Mouse (Mus musculus) kidney, embryonic 15.5 days (tissue): ENCODE data around the gene Higd1a. TPM values are rescaled to one million over a fixed set of nuclear protein-coding genes. Genes with fewer than 3 reads are reported as not detected.

ENCODE experiments used
- ATAC-seq: fragments of 200-750 bp; cut with Nextera tagmentation; replicated peaks from 2 replicates; pipeline ENCODE4 v1.8.0; 2017; ENCODE audit warnings: moderate TSS enrichment; ENCODE audit not compliant: low FRiP score
- H3K27ac ChIP-seq: fragments of 300-500 bp; sonication (generic); 2 replicates; pipeline ENCODE4 v1.5.1; 2015; ENCODE audit warnings: mild to moderate bottlenecking, inconsistent platforms
- H3K27me3 ChIP-seq: fragments of 300-500 bp; sonication (generic); 2 replicates; pipeline ENCODE4 v1.6.1; 2015; ENCODE audit warnings: inconsistent platforms
- H3K36me3 ChIP-seq: fragments of 300-500 bp; sonication (generic); 2 replicates; pipeline ENCODE4 v1.6.1; 2015; ENCODE audit warnings: inconsistent platforms
- H3K4me1 ChIP-seq: fragments of 300-500 bp; sonication (generic); 2 replicates; pipeline ENCODE4 v1.6.1; 2015; ENCODE audit warnings: inconsistent platforms
- H3K4me2 ChIP-seq: fragments of 300-500 bp; sonication (generic); 2 replicates; pipeline ENCODE4 v1.6.1; 2015; ENCODE audit warnings: moderate library complexity, mild to moderate bottlenecking, inconsistent platforms
- H3K4me3 ChIP-seq: fragments of 300-500 bp; sonication (generic); replicated peaks from 2 replicates; pipeline ENCODE4 v1.5.1; 2015; ENCODE audit warnings: mild to moderate bottlenecking, inconsistent platforms
- H3K9ac ChIP-seq: fragments of 300-500 bp; sonication (generic); 2 replicates; pipeline ENCODE4 v1.6.1; 2015; ENCODE audit warnings: mild to moderate bottlenecking, inconsistent platforms
- H3K9me3 ChIP-seq: fragments of 300-500 bp; sonication (generic); replicated peaks from 2 replicates; pipeline ENCODE4 v1.6.1; 2016; ENCODE audit warnings: inconsistent platforms
- WGBS: fragments of 180-500 bp; shearing (Covaris S2); methylation state at CpG from one replicate; pipeline ENCODE4 v1.1.7; 2015; ENCODE audit warnings: mixed read lengths; 5-methylcytosine and 5-hydroxymethylcytosine counted together
- polyA plus RNA-seq: library from polyadenylated mRNA; unstranded; fragments of >200 nt; fragmentation: Nextera tagmentation; extraction: Ambion mirVana; gene quantifications from 2 replicates; pipeline ENCODE4 v1.2.1, GENCODE M21; 2015

Gene Higd1a
- polyA plus RNA-seq, 1 experiment from 2014 or later = 151 TPM

DNA sequence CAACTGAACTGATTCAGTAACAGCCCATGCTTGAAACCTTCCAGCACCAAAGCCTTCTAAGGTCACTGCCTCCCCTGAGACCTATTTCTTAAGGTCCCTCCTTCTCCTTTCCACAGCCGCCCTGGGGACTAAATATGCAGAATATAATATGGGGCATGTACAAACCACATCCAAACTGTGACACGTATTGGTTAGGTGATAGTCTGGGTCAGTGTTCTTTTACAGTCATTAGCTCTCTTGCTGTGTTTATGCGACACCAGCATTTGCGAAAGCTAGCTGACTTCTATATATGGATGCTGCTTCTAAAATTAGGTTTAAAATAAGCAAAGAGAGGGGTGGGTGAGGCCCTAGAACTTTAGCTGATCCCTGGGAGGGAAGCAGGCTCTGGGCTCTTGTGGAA, 38.7 kb upstream of the Higd1a start:
- Histone ChIP-seq H3K36me3 (no peaks in the 10 kb centered on the region), H3K4me3 (no peak overlapping the region), H3K27ac (no peak overlapping the region), H3K4me2 (no peak overlapping the region), H3K9ac (no peak overlapping the region), H3K4me1 (peaks cover 11% of the 10 kb centered on the region; the same call in 1 of the 2 replicates), H3K27me3 (no peaks in the 10 kb centered on the region), H3K9me3 (no peaks in the 10 kb centered on the region)
- ATAC-seq = no peak
- 66% methylated on average over 4 of the region's 4 CpGs for WGBS

DNA sequence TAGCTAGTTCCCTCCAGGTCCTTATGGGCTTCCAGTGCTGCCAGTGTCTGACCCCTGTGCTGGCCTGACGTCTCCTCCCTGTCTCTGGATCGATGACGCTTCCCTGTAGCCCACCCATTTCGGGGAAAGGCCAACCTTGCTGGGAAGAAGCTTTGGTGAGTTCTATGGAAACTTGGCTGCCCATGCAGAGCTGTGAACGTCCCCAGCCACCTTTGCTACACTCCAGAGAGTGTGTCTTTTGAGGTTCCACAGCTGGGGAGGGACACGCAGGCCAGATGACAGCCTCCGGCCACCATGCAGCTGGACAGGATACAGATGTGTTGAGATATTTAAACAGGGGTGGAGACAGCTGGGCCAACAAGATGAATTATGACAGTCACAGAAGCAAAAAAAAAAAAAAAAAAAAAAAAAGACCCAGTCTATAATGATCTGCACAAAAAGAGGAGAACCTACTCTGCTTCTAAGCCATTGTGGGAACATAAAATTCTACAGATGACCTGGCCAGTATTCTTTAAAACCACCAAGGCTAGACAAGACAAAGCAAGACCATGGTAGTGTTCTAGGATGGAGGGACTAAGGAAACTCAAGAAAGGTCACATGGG, 37.3 kb upstream of the Higd1a start:
- no peaks in the 10 kb centered on the region for H3K36me3 ChIP-seq
- no peak overlapping the region for H3K9ac ChIP-seq
- H3K4me1 ChIP-seq = peaks cover 18% of the 10 kb centered on the region
- H3K4me2 ChIP-seq = no peak overlapping the region
- H3K27me3 ChIP-seq = no peaks in the 10 kb centered on the region
- no peaks in the 10 kb centered on the region for H3K9me3 ChIP-seq
- H3K4me3 ChIP-seq = no peak overlapping the region
- ATAC-seq = no peak
- H3K27ac ChIP-seq = no peak overlapping the region
- 52% methylated on average over 7 of the region's 7 CpGs for WGBS

DNA sequence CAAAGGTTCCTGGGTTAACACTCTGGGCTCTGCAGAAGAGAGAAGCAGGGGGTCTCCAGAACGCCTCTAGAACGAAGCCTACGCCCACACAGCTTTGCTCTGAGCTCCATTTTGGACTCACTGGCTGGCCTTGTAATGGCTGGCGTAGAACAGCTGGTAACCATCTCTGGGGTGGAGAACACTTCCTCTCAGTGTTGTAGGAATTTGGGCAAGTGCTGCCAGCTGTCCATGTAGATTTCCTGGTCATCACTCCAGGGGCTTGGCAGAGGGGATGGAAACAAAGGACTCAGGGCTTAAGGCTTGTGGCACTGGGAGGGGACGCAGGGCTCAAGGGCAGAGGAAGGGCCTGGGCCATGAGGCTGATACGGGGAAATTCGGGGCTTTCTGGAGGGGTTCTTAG, 36.3 kb upstream of the Higd1a start:
- ATAC-seq = no peak
- Histone ChIP-seq H3K4me3 (no peak overlapping the region), H3K27me3 (no peaks in the 10 kb centered on the region), H3K4me2 (no peak overlapping the region), H3K9ac (no peak overlapping the region), H3K36me3 (no peaks in the 10 kb centered on the region), H3K27ac (no peak overlapping the region), H3K9me3 (no peaks in the 10 kb centered on the region), H3K4me1 (peaks cover 26% of the 10 kb centered on the region)
- WGBS = 88% methylated on average over 7 of the region's 7 CpGs

DNA sequence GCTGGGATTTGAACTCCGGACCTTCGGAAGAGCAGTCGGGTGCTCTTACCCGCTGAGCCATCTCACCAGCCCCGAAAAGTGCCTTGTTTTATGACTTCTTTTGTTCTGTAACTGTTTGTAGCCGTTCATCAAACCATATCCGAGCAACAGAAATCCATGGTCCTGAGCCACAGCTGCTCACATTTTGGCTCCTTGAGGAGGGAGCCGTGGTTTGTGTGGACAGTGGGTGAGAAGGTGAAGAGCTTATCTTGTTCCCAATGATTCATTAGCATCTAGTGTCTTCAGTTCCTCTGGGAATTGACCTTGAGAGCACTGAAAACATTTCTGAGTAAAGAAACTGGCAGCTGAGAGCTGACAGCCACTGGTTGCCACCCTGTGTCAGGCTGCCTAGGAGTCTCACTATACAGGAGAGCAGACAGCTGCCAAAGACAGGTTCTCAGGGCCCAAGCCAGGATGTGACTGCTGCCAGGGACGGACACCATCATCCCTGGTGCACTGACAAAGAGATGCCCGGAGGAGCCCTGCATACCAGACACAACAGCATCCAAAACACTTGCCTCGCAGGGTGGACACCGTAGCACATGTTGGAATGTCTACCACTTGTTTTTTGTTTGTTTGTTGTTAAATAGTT, 34.0 kb upstream of the Higd1a start:
- Histone ChIP-seq H3K27ac (no peak overlapping the region), H3K4me3 (no peak overlapping the region), H3K4me2 (no peak overlapping the region), H3K4me1 (peaks cover 26% of the 10 kb centered on the region), H3K9ac (no peak overlapping the region), H3K36me3 (no peaks in the 10 kb centered on the region), H3K9me3 (no peaks in the 10 kb centered on the region), H3K27me3 (no peaks in the 10 kb centered on the region)
- no peak for ATAC-seq
- WGBS = 68% methylated on average over 12 of the region's 12 CpGs

DNA sequence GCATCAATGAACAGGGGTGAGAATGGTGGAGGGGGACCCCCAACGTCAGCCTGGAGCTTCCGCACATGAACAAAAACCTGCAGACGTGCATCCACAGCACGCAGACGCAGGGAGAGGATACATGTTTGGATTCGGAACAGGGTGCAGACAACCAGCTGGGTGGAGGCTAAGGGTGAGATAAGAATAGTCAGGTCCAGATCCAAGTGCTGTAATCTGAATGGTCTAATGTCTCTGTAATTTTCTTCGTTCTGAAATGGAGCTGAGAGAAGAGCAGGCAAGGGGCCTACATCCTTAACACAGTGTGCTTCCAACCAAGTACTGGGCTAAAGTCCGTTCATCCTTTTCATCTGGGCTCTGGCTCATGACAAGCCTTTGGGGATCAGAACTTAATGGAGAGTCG, 33.1 kb upstream of the Higd1a start:
- H3K9ac ChIP-seq = no peak overlapping the region
- no peak overlapping the region for H3K27ac ChIP-seq
- no peaks in the 10 kb centered on the region for H3K27me3 ChIP-seq
- peaks cover 26% of the 10 kb centered on the region for H3K4me1 ChIP-seq
- no peak for ATAC-seq
- no peaks in the 10 kb centered on the region for H3K9me3 ChIP-seq
- H3K36me3 ChIP-seq = no peaks in the 10 kb centered on the region
- H3K4me2 ChIP-seq = no peak overlapping the region
- WGBS = 89% methylated on average over 9 of the region's 9 CpGs
- H3K4me3 ChIP-seq = no peak overlapping the region

DNA sequence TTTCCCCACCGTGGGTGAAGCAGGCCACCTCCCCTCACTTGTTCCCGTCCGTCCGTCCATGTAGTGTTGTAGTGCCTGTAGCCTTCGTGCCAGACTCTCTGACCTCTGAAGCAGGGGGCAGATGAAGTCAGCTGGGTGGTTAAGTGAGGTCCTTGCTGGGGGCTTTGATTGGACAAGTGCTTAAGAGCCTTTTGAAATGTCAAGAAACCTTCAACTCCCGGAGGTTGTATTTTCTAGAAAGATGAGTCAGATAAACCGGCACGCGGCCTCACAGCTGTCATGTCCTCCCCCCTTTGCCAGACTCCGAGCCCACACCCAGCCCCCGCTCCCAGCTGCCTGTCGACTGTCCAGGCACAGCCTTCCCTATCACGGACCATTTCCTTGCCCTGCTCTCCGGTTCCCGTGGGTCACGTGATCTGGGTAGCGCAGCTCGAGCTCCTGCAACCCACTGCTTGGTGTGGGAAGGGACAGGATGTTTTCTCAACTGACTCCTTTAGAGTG, 32.3 kb upstream of the Higd1a start:
- Histone ChIP-seq H3K4me2 (peak overlapping the region; percentile 47), H3K9ac (no peak overlapping the region), H3K9me3 (no peaks in the 10 kb centered on the region), H3K27me3 (no peaks in the 10 kb centered on the region), H3K27ac (peak overlapping the region; percentile 19; the same call in 1 of the 2 replicates), H3K36me3 (no peaks in the 10 kb centered on the region), H3K4me3 (peak overlapping the region; percentile 8), H3K4me1 (peaks cover 26% of the 10 kb centered on the region)
- peak; percentile 88 for ATAC-seq
- WGBS = 4% methylated on average over 18 of the region's 18 CpGs

DNA sequence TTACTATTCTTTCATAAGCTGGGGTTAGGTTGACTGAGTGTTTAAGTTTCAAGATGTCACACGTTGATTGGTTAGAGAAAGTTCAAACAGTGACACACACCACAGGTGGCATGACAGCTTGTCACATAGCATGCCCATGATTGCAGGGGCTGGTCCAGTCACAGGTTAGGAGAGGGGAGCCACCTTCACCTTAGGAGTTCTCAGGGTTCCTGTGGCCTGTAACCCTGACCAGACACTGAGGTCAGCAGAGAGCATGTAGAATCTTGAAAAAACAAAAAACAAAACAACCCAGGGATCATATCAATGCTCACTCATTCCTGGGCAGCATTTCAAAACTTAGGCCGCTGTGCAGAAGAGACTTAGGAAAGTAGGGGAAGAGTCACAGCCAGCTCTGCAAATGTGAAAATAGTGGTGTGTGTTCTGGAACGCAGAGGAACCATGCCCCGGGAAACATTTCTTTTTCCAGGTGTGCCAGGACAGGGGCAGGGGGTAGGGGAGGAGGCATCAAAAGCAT, 31.8 kb upstream of the Higd1a start:
- no peaks in the 10 kb centered on the region for H3K27me3 ChIP-seq
- 58% methylated on average over 4 of the region's 4 CpGs for WGBS
- H3K27ac ChIP-seq = peak overlapping the region; percentile 19; the same call in 1 of the 2 replicates
- no peak; the same call in 1 of the 2 replicates for ATAC-seq
- peak overlapping the region; percentile 47 for H3K4me2 ChIP-seq
- peaks cover 21% of the 10 kb centered on the region for H3K4me1 ChIP-seq
- no peaks in the 10 kb centered on the region for H3K9me3 ChIP-seq
- H3K9ac ChIP-seq = no peak overlapping the region
- H3K36me3 ChIP-seq = no peaks in the 10 kb centered on the region
- H3K4me3 ChIP-seq = no peak overlapping the region; the same call in 1 of the 2 replicates

DNA sequence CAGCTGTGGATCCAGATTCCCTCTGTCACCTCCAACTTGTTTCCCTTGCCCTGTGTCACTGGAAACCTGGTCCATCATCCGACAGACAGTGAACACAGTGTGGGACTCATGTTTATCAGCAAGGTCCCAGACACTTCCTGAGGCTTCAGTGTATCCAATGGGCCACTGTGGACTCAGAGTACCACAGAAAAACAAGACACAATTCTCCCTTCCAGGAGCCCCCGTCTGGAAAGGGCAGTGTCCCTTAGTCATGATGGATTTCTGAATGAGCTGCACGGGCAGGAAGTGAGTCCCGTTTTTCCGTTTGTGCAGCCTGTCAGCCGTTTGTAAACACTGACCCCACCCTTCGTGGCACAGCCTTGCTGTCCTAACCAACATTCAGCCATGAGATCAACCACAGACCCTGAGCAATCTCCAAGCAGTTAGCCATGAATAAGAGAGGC, 23.9 kb upstream of the Higd1a start:
- ATAC-seq = no peak
- Histone ChIP-seq H3K27ac (no peak overlapping the region), H3K27me3 (0 out of 2 replicates have a peak, but pooled peaks cover 5% of the 10 kb centered on the region), H3K9me3 (no peaks in the 10 kb centered on the region), H3K9ac (no peak overlapping the region), H3K4me1 (peaks cover 9% of the 10 kb centered on the region), H3K4me2 (no peak overlapping the region), H3K36me3 (no peaks in the 10 kb centered on the region), H3K4me3 (no peak overlapping the region)
- WGBS = 46% methylated on average over 7 of the region's 7 CpGs

DNA sequence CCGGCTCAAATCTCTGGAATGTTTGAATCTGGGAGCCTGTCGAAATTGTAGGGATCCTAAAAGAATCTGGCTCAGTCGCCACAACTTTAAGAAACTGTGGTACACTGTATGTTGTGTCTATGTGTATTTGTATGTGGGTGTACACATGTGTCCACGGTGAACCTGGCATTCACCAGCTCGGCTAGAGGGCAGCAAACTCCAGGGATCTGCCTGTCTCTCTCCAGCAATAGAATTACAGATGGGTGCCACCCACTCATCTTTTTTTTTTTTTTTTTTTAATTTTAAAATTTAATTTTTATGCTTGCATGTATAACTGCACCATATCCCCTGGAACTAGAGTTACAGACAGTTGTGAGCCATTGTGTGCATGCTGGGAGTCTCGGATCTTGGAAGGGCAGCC, 23.1 kb upstream of the Higd1a start:
- Histone ChIP-seq H3K27me3 (0 out of 2 replicates have a peak, but pooled peaks cover 11% of the 10 kb centered on the region), H3K4me1 (peaks cover 9% of the 10 kb centered on the region), H3K36me3 (no peaks in the 10 kb centered on the region), H3K9ac (no peak overlapping the region), H3K4me2 (peak overlapping the region; percentile 38; the same call in 1 of the 2 replicates), H3K4me3 (no peak overlapping the region), H3K9me3 (no peaks in the 10 kb centered on the region), H3K27ac (no peak overlapping the region)
- 75% methylated on average over 6 of the region's 6 CpGs for WGBS
- ATAC-seq = no peak

DNA sequence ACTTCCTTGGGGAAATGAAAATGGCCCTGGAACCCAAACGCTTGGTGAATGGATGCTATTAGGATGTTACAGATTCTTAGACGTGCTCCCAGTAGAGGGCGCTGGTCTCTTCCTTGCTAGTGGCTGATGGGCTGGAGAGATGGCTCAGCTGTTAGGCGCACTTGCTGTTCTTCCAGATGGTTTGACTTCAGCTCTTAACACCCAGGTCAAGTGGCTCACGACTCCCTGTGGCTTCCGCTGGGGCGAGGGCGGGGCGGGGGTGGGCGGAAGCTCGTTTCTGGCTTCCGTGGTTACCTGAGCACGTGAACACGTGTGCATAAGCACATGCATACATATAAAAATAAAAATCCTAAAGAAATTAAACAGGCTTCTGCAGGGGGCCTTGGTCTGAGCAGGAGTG, 22.7 kb upstream of the Higd1a start:
- Histone ChIP-seq H3K27me3 (0 out of 2 replicates have a peak, but pooled peaks cover 12% of the 10 kb centered on the region), H3K4me1 (peaks cover 9% of the 10 kb centered on the region), H3K36me3 (no peaks in the 10 kb centered on the region), H3K27ac (no peak overlapping the region), H3K4me3 (no peak overlapping the region), H3K9me3 (no peaks in the 10 kb centered on the region), H3K9ac (no peak overlapping the region), H3K4me2 (peak overlapping the region; percentile 38)
- WGBS = 19% methylated on average over 14 of the region's 14 CpGs
- no peak for ATAC-seq

DNA sequence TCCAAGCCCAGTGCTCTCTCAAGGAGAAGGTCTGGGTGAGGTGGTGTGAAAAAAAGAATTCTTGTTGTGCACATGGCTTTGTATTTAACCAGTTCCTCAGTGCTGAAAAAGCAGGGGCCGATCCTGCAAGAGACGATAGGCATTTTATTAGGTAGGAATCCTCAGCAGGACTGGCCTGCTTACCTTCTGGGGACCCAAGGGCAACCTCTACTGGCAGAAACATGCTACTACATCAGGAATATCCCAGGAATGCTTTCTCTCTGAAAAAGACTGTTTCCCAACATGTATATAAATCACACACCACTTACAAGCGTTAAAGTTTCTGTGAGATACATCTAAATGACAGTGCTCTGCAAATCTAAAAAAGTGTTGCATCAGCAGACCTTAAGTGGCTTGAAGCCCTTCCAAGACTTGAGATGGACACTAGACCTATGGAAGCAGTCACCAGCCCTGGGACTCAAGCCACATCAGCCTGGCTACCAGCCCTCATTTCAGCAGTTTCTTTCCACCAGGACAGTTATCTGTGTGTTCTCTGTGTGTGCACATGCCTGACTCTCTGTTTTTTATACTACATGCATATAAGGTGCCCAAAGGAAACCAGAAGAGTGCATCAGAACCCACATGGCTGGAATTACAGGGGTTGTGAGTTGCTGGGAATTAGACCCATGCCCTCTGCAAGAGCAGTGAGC, 19.0 kb upstream of the Higd1a start:
- ATAC-seq = no peak
- Histone ChIP-seq H3K36me3 (no peaks in the 10 kb centered on the region), H3K4me1 (peaks cover 9% of the 10 kb centered on the region), H3K9me3 (no peaks in the 10 kb centered on the region), H3K4me3 (no peak overlapping the region), H3K27me3 (0 out of 2 replicates have a peak, but pooled peaks cover 12% of the 10 kb centered on the region), H3K9ac (no peak overlapping the region), H3K27ac (no peak overlapping the region), H3K4me2 (no peak overlapping the region)
- WGBS = 11% methylated on average over 3 of the region's 3 CpGs

DNA sequence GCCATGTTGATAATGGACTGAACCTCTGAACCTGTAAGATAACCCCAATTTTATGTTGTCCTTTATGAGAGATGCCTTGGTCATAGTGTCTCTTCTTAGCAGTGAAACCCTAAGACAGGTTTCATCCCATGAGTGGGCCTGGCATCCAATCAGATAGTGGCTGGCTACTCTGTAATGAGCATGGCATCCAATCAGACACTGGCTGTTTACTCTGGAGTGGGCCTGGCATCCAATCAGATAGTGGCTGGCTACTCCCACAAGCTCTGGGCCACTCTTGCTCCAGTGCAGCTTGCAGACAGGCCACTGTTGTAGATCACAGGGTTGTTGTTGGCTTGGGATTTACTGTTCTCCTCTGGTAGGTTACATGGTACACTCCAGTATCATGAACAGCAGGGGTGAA, 15.4 kb upstream of the Higd1a start:
- H3K4me3 ChIP-seq = no peak overlapping the region
- 0 out of 2 replicates have a peak, but pooled peaks cover 10% of the 10 kb centered on the region for H3K27me3 ChIP-seq
- no peak for ATAC-seq
- H3K9ac ChIP-seq = no peak overlapping the region
- peaks cover 2% of the 10 kb centered on the region; the same call in 1 of the 2 replicates for H3K4me1 ChIP-seq
- no peaks in the 10 kb centered on the region for H3K36me3 ChIP-seq
- no peak overlapping the region for H3K27ac ChIP-seq
- H3K9me3 ChIP-seq = no peaks in the 10 kb centered on the region
- no peak overlapping the region for H3K4me2 ChIP-seq
